Mouse (Mus musculus): Measurements from ENCODE around the gene Exoc4. TPM values are rescaled to one million over a fixed set of nuclear protein-coding genes. Genes with fewer than 3 reads are reported as not detected.

The Exoc4 gene
- polyA plus RNA-seq, 1 experiment from 2014 or later, result 26.9 TPM

- no peak for DNase-seq (ENCODE audit: low spot score)
Measured at GRCm38 (mm10) chr6:33466168-33466839, 217.4 kb downstream of the Exoc4 start.

- no peak for DNase-seq (ENCODE audit: low spot score)
Measured at GRCm38 (mm10) chr6:33468480-33468879, 219.6 kb downstream of the Exoc4 start.

- DNase-seq (ENCODE audit: low spot score), result no peak
Measured at GRCm38 (mm10) chr6:33476134-33476533, 227.2 kb downstream of the Exoc4 start.

- DNase-seq (ENCODE audit: low spot score), result no peak
Measured at GRCm38 (mm10) chr6:33484568-33484967, 235.7 kb downstream of the Exoc4 start.

- DNase-seq (ENCODE audit: low spot score), result no peak
Measured at GRCm38 (mm10) chr6:33489788-33490187, 240.9 kb downstream of the Exoc4 start.

- no peak for DNase-seq (ENCODE audit: low spot score)
Measured at GRCm38 (mm10) chr6:33496141-33496855, 247.4 kb downstream of the Exoc4 start.

GRCm38 (mm10) chr6:33497348-33497747 lies 248.5 kb downstream of the Exoc4 start:
- DNase-seq (ENCODE audit: low spot score), result no peak

GRCm38 (mm10) chr6:33502388-33502787 lies 253.5 kb downstream of the Exoc4 start:
- DNase-seq (ENCODE audit: low spot score), result no peak

- no peak for DNase-seq (ENCODE audit: low spot score)
Measured at GRCm38 (mm10) chr6:33503381-33503780, 254.5 kb downstream of the Exoc4 start.

- no peak for DNase-seq (ENCODE audit: low spot score)
Measured at GRCm38 (mm10) chr6:33507134-33507533, 258.2 kb downstream of the Exoc4 start.

- no peak for DNase-seq (ENCODE audit: low spot score)
Measured at GRCm38 (mm10) chr6:33515391-33515790, 266.5 kb downstream of the Exoc4 start.

- no peak for DNase-seq (ENCODE audit: low spot score)
Measured at GRCm38 (mm10) chr6:33516798-33517197, 267.9 kb downstream of the Exoc4 start.

GRCm38 (mm10) chr6:33517890-33518410 lies 269.1 kb downstream of the Exoc4 start:
- DNase-seq (ENCODE audit: low spot score), result peak; percentile 78

- no peak for DNase-seq (ENCODE audit: low spot score)
Measured at GRCm38 (mm10) chr6:33525695-33526366, 276.9 kb downstream of the Exoc4 start.

GRCm38 (mm10) chr6:33540356-33540755 lies 291.5 kb downstream of the Exoc4 start:
- DNase-seq (ENCODE audit: low spot score), result no peak

- DNase-seq (ENCODE audit: low spot score), result no peak
Measured at GRCm38 (mm10) chr6:33542712-33543111, 293.8 kb downstream of the Exoc4 start.

- DNase-seq (ENCODE audit: low spot score), result no peak
Measured at GRCm38 (mm10) chr6:33551934-33552333, 303.0 kb downstream of the Exoc4 start.

- no peak for DNase-seq (ENCODE audit: low spot score)
Measured at GRCm38 (mm10) chr6:33560925-33561324, 312.0 kb downstream of the Exoc4 start.

GRCm38 (mm10) chr6:33561911-33562310 lies 313.0 kb downstream of the Exoc4 start:
- DNase-seq (ENCODE audit: low spot score), result no peak

GRCm38 (mm10) chr6:33575947-33576346 lies 327.1 kb downstream of the Exoc4 start:
- no peak for DNase-seq (ENCODE audit: low spot score)

GRCm38 (mm10) chr6:33608469-33608868 lies 359.6 kb downstream of the Exoc4 start:
- DNase-seq (ENCODE audit: low spot score), result no peak

GRCm38 (mm10) chr6:33613978-33614377 lies 365.1 kb downstream of the Exoc4 start:
- no peak for DNase-seq (ENCODE audit: low spot score)
